Mouse (Mus musculus): ENCODE results near the gene Ubfd1.

Gene Ubfd1

DNA sequence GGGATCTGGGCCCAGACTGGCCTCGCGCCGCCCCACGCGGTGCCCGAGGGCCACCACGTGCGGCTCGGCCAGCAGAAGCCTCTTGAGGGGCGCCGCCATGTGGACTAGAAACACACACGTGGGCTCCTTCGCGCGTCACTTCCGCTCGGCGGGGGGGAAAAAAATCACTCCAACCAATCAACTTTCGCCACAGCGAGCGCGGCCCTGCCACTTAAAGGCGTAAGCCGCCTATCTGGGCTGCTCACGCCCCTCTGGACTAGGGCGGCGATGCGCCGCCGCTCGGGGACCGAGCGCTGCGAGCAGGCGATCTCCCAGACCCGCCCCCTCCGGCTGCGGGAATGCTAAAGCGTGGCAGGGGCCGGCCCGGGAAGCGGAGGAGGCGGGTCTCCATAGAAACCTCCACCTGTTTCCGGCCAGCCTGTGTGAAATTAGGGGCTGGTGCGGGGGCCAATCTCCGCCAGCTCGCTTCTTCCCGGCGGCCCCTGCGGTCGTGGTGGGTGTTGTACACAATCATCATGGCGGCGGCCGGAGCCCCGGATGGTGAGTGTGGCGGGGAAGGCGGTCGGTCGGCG lies at the start of gene Ubfd1, which contains the start of gene Ears2:
Gene Ubfd1 (plus strand): TSS at position 231 of the 572 bp plus-strand sequence.
Gene Ears2 (minus strand): TSS at position 319 of the 572 bp plus-strand sequence.
- in situ Hi-C loops (cut with MboI): no loop called here

DNA sequence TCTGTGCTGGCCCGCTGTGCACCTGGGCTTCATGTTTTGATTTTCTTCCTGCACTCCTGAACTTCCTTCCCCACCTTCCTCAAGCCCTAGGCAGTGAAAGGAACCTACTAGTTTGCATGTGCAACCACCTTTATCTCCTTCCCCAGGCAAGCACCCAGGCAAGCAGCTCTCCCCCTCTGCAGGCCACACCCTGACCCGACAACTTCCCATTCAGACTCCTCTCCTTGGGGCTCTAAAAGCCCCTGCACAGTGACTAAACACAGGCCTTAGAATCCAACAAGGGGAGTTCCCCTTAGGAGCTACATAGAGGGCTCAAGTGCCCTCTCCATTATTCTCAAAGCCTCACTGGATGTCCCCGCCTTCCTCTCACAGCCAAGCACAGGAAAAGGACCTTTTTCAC lies 48.7 kb upstream of the Ubfd1 start:
- in situ Hi-C loops (cut with MboI): no loop called here

DNA sequence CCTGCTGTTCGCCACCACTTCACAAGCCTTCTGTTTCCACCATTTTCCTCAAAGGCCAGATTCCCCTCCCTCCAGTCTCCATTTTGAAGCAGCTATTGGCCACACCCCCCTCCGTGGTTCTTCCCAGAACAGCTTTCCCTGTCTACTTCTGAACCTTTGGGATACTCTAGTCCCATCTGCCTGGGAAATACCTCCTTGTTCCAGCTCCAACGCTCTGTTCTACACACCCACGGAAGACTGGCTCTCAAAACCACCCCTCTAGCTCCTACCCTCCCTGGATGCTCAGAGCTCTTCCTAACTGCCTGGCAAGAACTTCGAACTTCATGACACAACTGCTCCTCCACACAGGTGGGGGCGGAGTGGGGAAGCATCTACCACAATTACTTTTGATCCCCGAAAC lies 48.0 kb upstream of the Ubfd1 start:
- in situ Hi-C loops (cut with MboI): no loop called here

DNA sequence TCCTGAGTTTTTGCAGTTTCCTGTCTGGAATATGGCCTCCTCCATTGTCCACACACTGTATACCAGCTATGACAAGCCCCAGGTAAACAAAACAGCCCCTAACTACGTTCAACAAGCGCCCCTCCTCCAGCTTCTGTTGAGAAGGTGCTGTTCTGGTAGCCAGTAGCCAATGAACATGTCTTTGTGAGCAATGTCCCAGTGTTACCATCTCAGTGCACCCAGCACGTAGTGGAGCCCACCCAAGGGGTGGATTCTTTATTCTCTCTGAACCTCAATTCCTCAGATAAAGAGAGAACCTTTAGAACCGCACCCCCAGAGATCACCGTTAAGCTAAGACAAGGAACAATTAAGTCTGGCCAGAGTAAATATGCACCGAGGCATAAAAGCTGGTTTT lies 46.7 kb upstream of the Ubfd1 start:
- in situ Hi-C loops (cut with MboI): no loop called here

DNA sequence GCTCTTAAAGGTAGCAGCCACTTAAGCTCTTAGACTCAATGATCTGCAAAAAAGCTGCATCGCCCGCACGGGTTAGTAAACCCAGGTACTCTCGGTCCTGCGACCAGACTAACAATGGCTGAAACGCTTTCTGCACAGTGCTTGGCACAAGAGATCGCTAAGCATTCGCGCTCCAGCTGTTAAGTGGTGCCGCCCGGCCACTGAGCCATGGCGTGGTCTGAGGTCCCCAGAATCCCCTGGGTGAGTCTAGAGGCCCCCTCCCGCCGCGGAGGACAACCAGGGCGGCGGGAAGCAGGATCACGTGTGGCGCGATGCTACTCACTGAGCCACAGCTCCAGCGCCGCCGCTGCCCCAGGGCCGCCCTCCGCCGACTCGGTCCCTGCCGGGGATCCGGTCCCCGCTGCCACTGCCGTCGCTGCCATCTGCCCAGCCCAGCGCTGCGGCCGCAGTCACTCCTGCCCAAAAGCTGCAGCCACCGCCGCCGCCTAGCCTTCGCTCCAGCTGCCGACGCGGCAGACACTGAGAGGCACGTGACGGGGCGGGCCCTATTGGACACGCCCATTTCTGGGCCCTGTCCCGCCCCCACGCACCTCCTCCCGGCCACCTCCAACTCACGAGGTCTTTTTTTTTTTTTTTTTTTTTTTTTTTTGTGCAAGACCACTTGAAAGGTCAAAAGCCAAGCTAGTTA lies 46.2 kb upstream of the Ubfd1 start, which contains the start of gene Gga2:
Gene Gga2 (minus strand): TSS at position 556 of the 688 bp plus-strand sequence.
- in situ Hi-C loops (cut with MboI): no loop called here

DNA sequence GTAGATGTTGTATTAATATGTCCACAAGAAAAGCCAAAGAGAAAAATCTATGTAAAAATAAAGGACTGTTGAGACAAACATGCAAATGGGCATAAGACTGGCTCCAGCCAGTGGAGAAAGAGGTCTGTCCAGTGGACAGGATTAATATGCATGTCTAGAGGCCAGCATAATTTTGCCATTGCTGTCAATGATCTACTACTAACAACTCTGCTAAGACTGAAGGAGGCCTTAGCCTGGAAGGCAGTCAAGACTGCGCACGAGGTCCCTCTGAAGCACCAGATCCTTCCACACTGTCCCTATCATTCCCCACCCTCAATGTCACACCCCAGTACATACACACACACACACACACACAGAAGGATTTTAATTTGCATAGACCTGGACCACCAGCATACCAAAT lies 44.8 kb upstream of the Ubfd1 start:
- in situ Hi-C loops (cut with MboI): no loop called here

DNA sequence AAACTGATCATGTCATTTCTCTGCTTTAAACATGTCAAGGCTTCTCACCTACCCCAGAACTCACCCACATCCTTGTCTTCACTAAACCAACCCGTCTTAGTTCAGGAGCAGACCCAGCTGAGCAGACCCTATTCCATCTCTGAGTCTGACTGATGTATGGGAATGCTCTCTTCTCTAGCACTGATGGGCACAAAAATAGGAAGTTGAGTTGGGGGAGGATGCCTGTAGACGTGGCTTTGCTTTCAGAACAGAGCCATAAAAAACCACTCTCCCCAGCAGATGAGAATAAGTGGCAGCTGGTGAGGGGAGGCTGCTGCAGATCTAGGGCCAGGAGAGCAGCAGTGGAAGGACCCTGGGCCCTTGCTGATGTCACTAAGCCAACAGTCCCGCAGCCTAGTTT lies 33.6 kb upstream of the Ubfd1 start:
- in situ Hi-C loops (cut with MboI): no loop called here

DNA sequence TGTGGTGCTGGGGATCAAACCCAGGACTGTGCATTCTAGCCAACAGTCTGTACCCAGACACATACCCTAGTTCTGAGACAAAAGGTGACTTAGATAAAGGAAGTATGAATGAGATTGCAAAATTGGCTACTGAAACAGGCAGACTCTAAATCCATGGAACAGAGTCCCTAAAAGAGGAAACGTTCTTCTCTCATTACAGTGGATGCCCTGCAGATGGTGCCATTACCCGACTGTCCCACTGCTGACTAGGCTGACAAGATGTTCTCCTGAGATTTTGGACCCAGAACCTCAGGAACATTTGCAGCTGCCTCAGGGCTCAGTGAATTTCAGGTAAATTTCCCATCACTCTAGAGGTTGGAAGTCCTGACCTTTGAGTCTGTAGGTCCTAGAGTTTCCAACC lies 32.6 kb upstream of the Ubfd1 start:
- in situ Hi-C loops (cut with MboI): no loop called here

DNA sequence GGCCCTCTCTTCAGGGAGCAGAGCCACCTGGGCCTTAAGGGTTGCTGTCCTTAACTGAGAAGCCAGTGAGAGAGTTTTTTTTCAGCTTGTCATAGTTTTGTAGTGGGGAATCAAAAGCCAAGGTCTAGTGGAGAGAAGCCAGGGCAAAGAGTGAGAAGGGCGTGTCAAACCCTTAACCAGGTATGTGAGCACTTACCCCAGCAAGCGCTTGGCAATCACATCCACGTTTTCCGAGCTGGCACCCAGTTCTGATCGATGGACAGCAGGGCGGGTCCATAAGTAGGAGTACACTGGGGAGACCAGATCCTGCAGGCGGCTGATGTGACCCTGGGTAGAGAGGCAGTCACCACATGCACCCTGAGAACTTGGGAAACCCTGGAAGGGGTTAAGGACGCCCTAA lies 22.9 kb upstream of the Ubfd1 start:
- in situ Hi-C loops (cut with MboI): no loop called here

DNA sequence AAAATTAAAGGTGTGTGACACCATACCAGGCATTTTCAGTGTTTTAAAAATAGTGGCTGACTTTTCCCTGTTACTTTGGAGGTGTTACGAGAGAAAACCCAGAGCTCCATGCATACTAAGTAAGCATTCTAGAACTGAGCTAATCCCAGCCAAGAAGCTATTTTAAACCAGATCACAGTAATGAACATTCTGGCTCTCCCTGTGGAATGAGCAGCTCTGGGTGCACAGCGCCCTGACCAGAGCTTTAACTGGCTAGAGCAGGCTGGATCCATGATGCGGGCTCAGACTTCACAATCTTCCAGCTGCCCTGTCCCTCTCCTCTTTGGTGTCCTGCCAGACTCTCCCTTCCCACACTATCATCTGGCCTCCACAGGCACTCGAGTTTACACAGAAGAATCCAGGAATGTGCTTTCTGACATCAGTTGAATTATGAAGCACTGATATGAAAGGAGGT lies 21.8 kb upstream of the Ubfd1 start:
- in situ Hi-C loops (cut with MboI): no loop called here

DNA sequence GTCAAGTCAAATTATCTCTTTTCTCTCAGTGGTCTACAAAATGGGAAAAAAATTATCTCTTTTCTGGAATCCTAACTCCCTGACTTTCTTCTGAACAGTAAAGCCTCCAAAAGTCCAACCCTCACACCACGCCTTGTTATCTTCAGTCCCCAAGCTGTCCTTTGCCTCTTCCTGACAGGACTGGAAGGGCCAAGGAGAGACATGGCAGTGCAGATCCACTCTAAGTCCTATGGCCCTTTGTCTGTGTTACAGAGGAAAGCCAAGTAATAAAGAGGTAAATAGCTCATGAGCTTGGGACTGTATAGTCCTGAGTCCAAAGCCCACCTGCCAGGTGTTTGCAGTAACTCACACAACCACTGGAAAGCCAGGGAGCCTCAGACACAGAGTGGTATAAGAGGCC lies 21.3 kb upstream of the Ubfd1 start:
- in situ Hi-C loops (cut with MboI): no loop called here

DNA sequence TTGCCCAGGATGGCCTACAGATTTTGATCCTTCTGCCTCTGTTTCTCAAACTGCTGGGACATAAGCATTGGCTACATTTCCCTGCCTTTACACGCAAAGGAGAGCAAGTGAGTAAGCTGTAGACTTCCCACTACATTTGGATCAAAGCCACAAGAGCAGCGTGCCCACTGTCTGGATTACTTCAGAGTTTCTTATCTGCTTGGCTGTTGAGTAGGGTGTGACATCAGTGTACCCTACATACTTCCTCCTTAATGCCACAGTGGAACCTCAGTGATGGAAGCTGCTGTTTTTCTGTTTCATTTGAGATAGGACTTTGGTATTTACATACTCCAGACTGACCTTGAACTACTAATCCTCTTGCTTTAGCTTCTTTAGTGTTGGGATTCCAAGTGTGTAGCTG lies 20.2 kb upstream of the Ubfd1 start:
- in situ Hi-C loops (cut with MboI): no loop called here

DNA sequence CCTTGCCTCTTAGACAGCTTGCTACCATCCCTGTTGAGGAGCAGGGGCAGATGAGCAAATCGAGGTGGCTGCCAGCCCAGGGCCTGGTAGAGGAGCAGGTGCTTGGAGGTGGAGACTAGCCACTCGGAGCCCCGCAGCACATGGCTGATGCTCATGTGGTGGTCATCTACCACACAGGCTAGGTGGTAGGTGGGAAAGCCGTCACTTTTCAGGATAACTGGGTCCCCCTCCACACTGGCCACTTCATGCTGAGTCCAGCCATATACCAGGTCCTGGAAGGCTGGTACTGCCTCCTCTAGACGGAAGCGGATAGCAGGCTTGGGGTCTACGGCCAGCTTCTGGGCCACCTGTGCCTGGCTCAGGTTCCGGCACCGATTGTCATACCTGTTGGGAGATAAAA lies 18.8 kb upstream of the Ubfd1 start:
- in situ Hi-C loops (cut with MboI): no loop called here

DNA sequence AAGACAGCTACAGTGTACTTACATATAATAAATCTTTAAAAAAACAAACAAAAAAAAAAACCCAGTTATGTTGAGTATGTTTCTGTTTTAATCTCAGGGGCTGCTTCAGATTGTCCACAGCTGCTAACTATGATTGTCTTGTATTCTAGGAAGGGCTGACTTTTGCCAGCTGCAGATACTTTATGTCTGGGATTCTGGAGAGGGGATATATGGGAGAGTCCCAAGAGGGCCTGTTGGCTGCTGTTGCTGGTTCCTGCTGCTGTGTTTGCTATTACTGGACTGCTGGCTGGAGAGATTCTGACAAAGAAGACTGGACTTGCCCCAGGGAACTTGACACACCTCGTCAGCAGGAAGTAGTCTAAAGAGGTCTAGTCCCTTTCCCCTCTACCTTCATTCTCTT lies 16.1 kb upstream of the Ubfd1 start:
- in situ Hi-C loops (cut with MboI): no loop called here

DNA sequence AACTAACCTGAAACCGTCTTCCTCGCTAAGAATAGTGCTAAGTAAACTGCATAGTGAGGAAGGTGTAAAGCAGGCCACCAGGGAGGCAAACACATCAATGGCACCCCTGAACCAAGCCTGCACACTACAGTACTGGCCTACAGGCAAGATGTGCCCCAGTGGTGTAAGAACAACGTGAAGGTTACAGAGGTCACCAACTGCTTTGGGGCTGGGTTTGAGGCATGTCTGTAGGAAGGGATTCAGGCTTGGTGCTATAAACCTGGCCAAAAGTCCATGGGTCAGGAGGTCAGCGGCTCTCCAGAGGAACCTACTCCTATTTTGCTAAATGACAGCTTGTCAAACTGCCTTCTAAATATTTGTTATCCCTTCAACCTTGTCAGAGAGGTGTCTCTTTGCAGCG lies 10.3 kb upstream of the Ubfd1 start:
- in situ Hi-C loops (cut with MboI): no loop called here

DNA sequence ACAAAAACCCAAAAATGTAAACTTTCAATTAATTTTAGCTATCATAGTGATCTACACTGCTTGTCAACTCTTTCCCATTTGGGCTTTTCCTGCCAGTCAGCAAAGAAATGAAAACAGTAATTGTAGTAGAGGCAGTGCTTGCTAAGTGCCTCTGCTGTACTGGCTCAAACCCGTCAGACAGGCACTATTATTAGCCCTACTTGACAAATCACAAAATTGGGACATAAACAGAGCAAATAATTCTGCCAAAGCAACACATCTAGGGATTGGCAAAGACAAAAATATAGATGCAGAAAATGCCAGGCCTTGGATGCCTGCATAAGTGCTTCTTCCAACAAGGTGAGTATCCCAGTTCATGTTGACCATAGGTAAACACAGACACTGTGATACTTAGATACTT lies 1.3 kb upstream of the Ubfd1 start:
- in situ Hi-C loops (cut with MboI): no loop called here

DNA sequence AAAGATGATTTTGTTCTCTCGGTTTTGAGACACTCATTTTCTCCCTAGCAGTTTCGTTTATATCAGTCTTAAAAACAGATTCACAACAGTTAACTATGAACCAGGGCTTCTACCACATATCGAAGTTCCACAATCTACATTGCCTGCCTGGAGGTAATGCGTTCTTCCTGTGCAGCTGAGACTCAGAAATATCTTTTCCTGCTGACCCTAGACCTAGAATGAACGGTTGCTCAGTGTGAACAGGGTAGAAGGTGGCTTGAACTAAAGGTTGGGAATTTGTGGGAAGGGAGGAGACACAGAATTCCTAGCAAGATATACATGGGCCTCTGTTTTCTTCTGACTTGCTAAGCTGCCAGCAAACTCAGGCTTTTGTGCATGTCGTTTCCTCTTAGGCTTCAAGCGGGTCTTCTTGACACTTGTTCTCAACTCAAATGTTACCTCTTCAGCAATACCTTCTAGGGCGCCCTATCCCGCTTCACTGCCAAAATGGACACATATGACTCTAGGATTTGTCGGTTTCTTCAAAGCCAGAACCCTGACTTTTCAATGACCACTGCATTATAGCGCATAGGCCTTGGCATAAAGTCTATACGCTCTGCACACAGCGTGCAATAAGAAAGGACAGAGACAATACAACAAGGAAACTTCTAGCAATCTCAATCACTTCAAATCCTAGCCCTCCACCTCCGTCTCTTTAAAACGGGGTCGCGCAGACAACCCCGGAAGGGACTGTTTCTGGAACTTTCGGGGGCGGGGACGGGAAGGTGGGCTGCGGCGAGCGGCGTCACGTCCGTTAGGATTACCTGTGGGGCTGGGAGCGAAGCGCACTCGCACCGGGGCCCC lies 652 bp upstream of the Ubfd1 start:
- in situ Hi-C loops (cut with MboI): no loop called here

DNA sequence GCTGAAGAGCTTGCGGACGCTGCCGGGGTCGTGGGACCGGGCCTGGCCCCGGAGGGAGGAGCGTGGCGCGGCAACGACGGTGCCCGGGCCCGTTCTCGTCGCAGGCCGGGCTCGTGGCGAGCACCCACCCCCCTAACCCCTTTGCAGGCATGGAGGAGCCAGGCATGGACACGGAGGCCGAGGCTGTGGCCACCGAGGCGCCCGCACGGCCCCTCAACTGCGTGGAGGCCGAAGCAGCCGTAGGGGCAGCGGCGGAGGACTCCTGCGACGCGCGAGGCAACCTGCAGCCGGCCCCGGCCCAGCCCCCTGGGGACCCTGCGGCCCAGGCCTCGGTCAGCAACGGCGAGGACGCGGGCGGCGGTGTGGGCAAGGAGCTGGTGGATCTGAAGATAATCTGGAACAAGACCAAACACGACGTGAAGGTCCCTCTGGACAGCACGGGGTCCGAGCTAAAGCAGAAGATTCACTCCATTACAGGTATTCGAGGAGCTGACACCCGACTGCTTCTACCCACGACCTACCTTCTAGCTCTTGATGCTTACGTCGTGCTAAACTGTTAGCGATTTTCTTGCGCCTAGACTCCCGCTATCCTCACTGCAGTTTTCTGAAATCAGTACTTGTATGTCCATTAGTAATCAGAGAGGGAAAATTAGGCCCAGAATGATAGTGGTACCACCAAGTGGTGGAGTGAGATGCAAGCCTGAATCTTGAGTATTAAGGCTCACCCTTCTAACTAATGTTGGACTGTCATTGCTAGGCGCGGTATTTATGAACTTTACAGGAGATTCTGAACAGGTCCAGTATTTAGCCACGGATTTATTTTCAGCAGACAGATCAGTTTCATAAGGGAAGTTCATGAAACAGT lies 774 bp downstream of the Ubfd1 start:
- in situ Hi-C loops (cut with MboI): no loop called here

DNA sequence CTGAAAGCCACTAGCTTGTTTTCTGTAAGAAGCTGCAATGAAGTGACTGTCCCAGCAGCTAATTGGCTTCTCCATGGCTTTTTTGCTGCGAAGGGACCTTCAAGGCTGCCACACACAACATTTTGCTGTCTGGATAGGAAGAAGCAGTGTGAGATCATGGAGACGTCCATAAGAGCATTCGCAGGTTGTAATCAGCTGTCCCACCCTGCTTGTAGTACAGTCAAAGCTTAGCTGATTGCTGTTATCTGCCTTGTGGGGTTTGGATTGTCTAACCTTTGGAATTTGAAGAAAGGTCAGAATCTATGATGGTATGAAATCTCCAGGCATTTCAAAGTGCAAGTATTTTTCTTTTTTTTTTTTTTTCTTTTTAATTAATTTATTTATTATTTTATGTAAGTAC lies 7.4 kb downstream of the Ubfd1 start:
- in situ Hi-C loops (cut with MboI): no loop called here

DNA sequence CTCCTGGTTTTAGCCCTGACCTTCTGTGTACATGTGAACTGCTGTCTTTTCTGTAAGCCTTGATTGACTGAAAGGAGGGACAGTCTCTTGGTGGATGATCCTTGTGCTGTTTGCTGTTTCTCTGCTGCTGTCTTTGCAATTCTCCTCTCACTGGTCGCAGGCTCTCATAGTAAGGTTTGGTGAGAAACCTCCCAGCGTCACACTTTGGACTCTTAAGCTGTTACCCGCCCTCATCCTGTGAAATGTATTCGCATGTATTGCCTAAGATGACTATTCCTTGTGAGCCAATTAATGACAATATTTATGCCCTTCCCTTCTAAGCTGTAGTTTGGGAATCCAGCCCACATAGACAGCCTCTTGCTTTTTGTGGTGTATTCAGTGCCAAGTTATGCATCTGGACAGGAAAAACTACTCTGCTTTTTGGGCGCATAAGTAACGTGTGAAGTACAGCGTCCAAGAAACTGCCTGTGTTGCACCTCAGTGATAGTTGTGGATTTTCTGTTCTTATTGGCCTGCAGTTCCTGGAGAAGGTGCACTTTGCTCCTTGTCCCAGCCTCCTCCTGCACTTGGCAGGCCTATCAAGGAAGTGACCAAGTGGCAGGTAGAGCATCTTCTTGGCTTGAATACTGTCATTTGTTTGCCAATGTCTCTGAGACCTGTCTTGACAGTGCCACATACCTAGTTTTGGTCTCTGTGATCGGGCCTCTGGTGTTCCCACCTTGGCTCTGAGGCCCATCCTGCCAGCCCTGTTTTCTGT lies 13.0 kb downstream of the Ubfd1 start:
- in situ Hi-C loops (cut with MboI): no loop called here

DNA sequence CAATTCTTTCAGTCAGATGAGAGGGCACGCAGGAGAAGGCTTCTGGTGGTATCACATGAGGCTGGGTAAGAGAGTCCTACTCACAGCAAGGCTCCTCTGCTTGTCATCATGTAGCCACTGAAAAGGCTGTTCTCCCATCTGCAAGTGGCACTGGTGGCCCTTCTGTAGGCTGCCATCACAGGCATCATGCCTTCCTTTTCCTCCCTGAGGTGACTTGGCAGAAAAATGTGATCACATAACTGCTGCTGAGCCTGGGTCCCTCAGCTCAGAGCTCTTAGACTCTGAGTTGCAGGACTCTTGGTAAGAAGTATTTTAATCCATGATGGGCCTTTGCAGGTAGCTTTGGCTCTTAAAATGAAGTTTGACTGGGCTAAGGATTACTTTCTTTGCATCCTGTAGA lies 14.1 kb downstream of the Ubfd1 start:
- in situ Hi-C loops (cut with MboI): no loop called here
